Comparison of ENCODE assay signal across 24 mouse cellular contexts in genomic region chr16:87458752-87459151, GRCm38 (mm10). TPM values are rescaled to one million over a fixed set of nuclear protein-coding genes. Genes with fewer than 3 reads are reported as not detected.
DNase-seq lines count a peak whose midpoint lies in the region; ATAC-seq and TF ChIP-seq lines count a peak whose summit lies in the region.
"Had no signal": no experiment of that assay in that cellular context is flagged by ENCODE, and none has a peak within 500 bp of the region (broad histone marks: within the 10 kb centered on the region; RNA-seq: fewer than 3 reads in every experiment).

No protein-coding gene starts in this region.

- H3K4me3 ChIP-seq in gastrocnemius, adult 2 months, result no peak overlapping the region
- H3K4me3 ChIP-seq in E14TG2a.4 (replicated peaks; ENCODE audit: low read length), result no peak overlapping the region
- H3K4me3 ChIP-seq in hindbrain, postnatal 0 days (ENCODE audit: low read length), result no peak overlapping the region
- H3K4me3 ChIP-seq: embryonic facial prominence, embryonic 10.5 days; forebrain, embryonic 12.5 days; heart, embryonic 10.5 days; hindbrain, embryonic 12.5 days; limb, embryonic 12.5 days; liver, embryonic 12.5 days had no signal

- H3K27ac ChIP-seq in gastrocnemius, adult 2 months, result no peak overlapping the region
- H3K27ac ChIP-seq in hindbrain, postnatal 0 days, result no peak overlapping the region
- H3K27ac ChIP-seq: embryonic facial prominence, embryonic 10.5 days; forebrain, embryonic 12.5 days; heart, embryonic 10.5 days; hindbrain, embryonic 12.5 days; limb, embryonic 12.5 days; liver, embryonic 12.5 days had no signal

- intact Hi-C loops in gastrocnemius, adult 2 months (cut with DNase I), result no loop called here

- H3K9me3 ChIP-seq in E14TG2a.4 (ENCODE audit: low read length), result no peaks in the 10 kb centered on the region
- no peaks in the 10 kb centered on the region for H3K9me3 ChIP-seq in hindbrain, postnatal 0 days (ENCODE audit: low read length)
- H3K9me3 ChIP-seq: embryonic facial prominence, embryonic 10.5 days; forebrain, embryonic 12.5 days; heart, embryonic 10.5 days; hindbrain, embryonic 12.5 days; limb, embryonic 12.5 days; liver, embryonic 12.5 days had no signal

- peaks cover 27% of the 10 kb centered on the region for H3K4me1 ChIP-seq in E14TG2a.4 (replicated peaks; ENCODE audit: low read depth, low read length)
- H3K4me1 ChIP-seq in hindbrain, postnatal 0 days (ENCODE audit: insufficient read depth, low read length), result peaks cover 7% of the 10 kb centered on the region

- H3K4me2 ChIP-seq in hindbrain, postnatal 0 days (ENCODE audit: low read depth, low read length), result no peak overlapping the region
- H3K4me2 ChIP-seq: forebrain, embryonic 12.5 days; hindbrain, embryonic 12.5 days; limb, embryonic 12.5 days; liver, embryonic 12.5 days; lung, embryonic 14.5 days had no signal

- peaks cover 44% of the 10 kb centered on the region for H3K36me3 ChIP-seq in E14TG2a.4 (ENCODE audit: insufficient read depth, low read length)
- H3K36me3 ChIP-seq in hindbrain, postnatal 0 days (ENCODE audit: insufficient read depth, low read length), result peaks cover 18% of the 10 kb centered on the region; the same call in 1 of the 2 replicates

- peak; percentile 23 for TF ChIP-seq CTCF in gastrocnemius, adult 2 months (IDR thresholded peaks at IDR 0.05)
- peak; percentile 53 for TF ChIP-seq CTCF in E14TG2a.4 (conservative IDR thresholded peaks at IDR 0.05; ENCODE audit: low read length)
- TF ChIP-seq CTCF in hindbrain, postnatal 0 days (IDR thresholded peaks at IDR 0.05; ENCODE audit: low read depth), result no peak

- 98% methylated on average over 3 of the region's 3 CpGs for WGBS in hindbrain, postnatal 0 days

- no peak overlapping the region for H3K9ac ChIP-seq in hindbrain, postnatal 0 days (replicated peaks; ENCODE audit: low read length)
- H3K9ac ChIP-seq: forebrain, embryonic 12.5 days; hindbrain, embryonic 12.5 days; limb, embryonic 12.5 days; liver, embryonic 12.5 days; lung, embryonic 14.5 days had no signal

- peaks cover 4% of the 10 kb centered on the region; the same call in 1 of the 2 replicates for H3K27me3 ChIP-seq in E14TG2a.4 (ENCODE audit: insufficient read depth, low read length)
- no peaks in the 10 kb centered on the region for H3K27me3 ChIP-seq in hindbrain, postnatal 0 days (ENCODE audit: insufficient read depth, low read length)
- H3K27me3 ChIP-seq: forebrain, embryonic 12.5 days; hindbrain, embryonic 12.5 days; limb, embryonic 12.5 days; liver, embryonic 12.5 days had no signal

- DNase-seq in gastrocnemius, adult 2 months, result no peak
- DNase-seq in gastrocnemius, postnatal 4 days (ENCODE audit: low spot score in 2 of 2), result no peak
- peak; percentile 42 for DNase-seq in 3T3-L1 (ENCODE audit: low read depth, low spot score)
- DNase-seq in c-Kit-positive CD71-positive TER-119-positive erythroid progenitor cells, embryonic 14.5 days (ENCODE audit: low spot score), result peak; percentile 19
- no peak for DNase-seq in ovary, postnatal 14 days (ENCODE audit: low spot score)
- no peak for DNase-seq in hindbrain, postnatal 0 days (ENCODE audit: low spot score)
- DNase-seq: adrenal gland, postnatal 14 days; cerebellum, adult 2 months; gastrocnemius, postnatal 10 days; heart, postnatal 10 days; kidney, adult 8-10 months; kidney, postnatal 14 days; layer of hippocampus, adult 9-11 months; lung, embryonic 14.5 days; lung, postnatal 4 days had no signal

- ATAC-seq in granulocyte monocyte progenitor cell, adult 5-6 weeks (replicated peaks; ENCODE audit: poor library complexity, severe bottlenecking), result no peak
- no peak for ATAC-seq in hindbrain, postnatal 0 days
- ATAC-seq: activated CD4-positive, CD25-positive, alpha-beta regulatory T cell, adult 4 months; liver, embryonic 12.5 days had no signal

RNA-seq across cellular contexts. Expression of gene Usp16, which starts 4.2 kb away (rescaled TPM):
- 10 to 100 TPM; 53.3 to 56.1 TPM for total RNA-seq in gastrocnemius, adult 2 months (2021)
- 10 to 100 TPM; 30.6 to 39.7 TPM for total RNA-seq in gastrocnemius, postnatal 4 days (2021)
- total RNA-seq in granulocyte monocyte progenitor cell, adult 5-6 weeks (2014; fragmentation: Nextera tagmentation), result 72.4 and 73.8 TPM in 2 replicates
- 120 and 133 TPM in 2 replicates for total RNA-seq in granulocyte monocyte progenitor cell, adult 5-6 weeks (2017)
- total RNA-seq in hindbrain, postnatal 0 days (2014; rRNA removed), result 15.6 and 32.2 TPM in 2 replicates
- polyA plus RNA-seq in hindbrain, postnatal 0 days (2015; fragmentation: Nextera tagmentation; extraction: Ambion mirVana), result 42.9 and 43.3 TPM in 2 replicates

RNA-seq across cellular contexts. Expression of gene Rwdd2b, which starts 18.4 kb away (rescaled TPM):
- 1 to 10 TPM; 2.1 to 2.4 TPM for total RNA-seq in gastrocnemius, adult 2 months (2021)
- 1 to 10 TPM; 5.5 to 5.6 TPM for total RNA-seq in gastrocnemius, postnatal 4 days (2021)
- 11.1 and 16.9 TPM in 2 replicates for total RNA-seq in granulocyte monocyte progenitor cell, adult 5-6 weeks (2014; fragmentation: Nextera tagmentation)
- total RNA-seq in granulocyte monocyte progenitor cell, adult 5-6 weeks (2017), result 17.5 and 18.5 TPM in 2 replicates
- total RNA-seq in hindbrain, postnatal 0 days (2014; rRNA removed), result 3.8 and 9.4 TPM in 2 replicates
- 15.9 and 16.8 TPM in 2 replicates for polyA plus RNA-seq in hindbrain, postnatal 0 days (2015; fragmentation: Nextera tagmentation; extraction: Ambion mirVana)

RNA-seq across cellular contexts. Expression of gene Ltn1, which starts 26.3 kb away (rescaled TPM):
- 10 to 100 TPM; 26.3 to 28.9 TPM for total RNA-seq in gastrocnemius, adult 2 months (2021)
- total RNA-seq in gastrocnemius, postnatal 4 days (2021), result 10 to 100 TPM; 28.7 to 30.4 TPM
- total RNA-seq in granulocyte monocyte progenitor cell, adult 5-6 weeks (2014; fragmentation: Nextera tagmentation), result 25.6 and 31.2 TPM in 2 replicates
- total RNA-seq in granulocyte monocyte progenitor cell, adult 5-6 weeks (2017), result 28.5 and 28.6 TPM in 2 replicates
- total RNA-seq in hindbrain, postnatal 0 days (2014; rRNA removed), result 15.4 and 16.2 TPM in 2 replicates
- polyA plus RNA-seq in hindbrain, postnatal 0 days (2015; fragmentation: Nextera tagmentation; extraction: Ambion mirVana), result 18.2 and 19.0 TPM in 2 replicates

RNA-seq across cellular contexts. Expression of gene Cct8, which starts 36.9 kb away (rescaled TPM):
- 100 to 1,000 TPM; 114 to 135 TPM for total RNA-seq in gastrocnemius, adult 2 months (2021)
- 100 to 1,000 TPM; 190 to 198 TPM for total RNA-seq in gastrocnemius, postnatal 4 days (2021)
- total RNA-seq in granulocyte monocyte progenitor cell, adult 5-6 weeks (2014; fragmentation: Nextera tagmentation), result 288 and 293 TPM in 2 replicates
- 889 and 1,095 TPM in 2 replicates for total RNA-seq in granulocyte monocyte progenitor cell, adult 5-6 weeks (2017)
- total RNA-seq in hindbrain, postnatal 0 days (2014; rRNA removed), result 91.4 and 136 TPM in 2 replicates
- polyA plus RNA-seq in hindbrain, postnatal 0 days (2015; fragmentation: Nextera tagmentation; extraction: Ambion mirVana), result 343 and 349 TPM in 2 replicates

Comparison
In these comparisons a context has a peak if more than half of its experiments do, and no peak if none do; other contexts are left out.
1. DNase-seq: peak in 3T3-L1 (single experiment) and c-Kit-positive CD71-positive TER-119-positive erythroid progenitor cells, embryonic 14.5 days (single experiment); none in gastrocnemius, adult 2 months (single experiment), gastrocnemius, postnatal 4 days (0 of 2), ovary, postnatal 14 days (single experiment) and hindbrain, postnatal 0 days (single experiment).